Mouse (Mus musculus) kidney, embryonic 16.5 days (tissue): Measurements from ENCODE around the gene Safb. TPM values are rescaled to one million over a fixed set of nuclear protein-coding genes. Genes with fewer than 3 reads are reported as not detected.

Experiments used
- ATAC-seq: fragments of 200-750 bp; cut with Nextera tagmentation; 2 replicates; pipeline ENCODE4 v1.8.0; 2017; ENCODE audit warnings: moderate TSS enrichment; ENCODE audit not compliant: low FRiP score, low TSS enrichment
- H3K27ac ChIP-seq: fragments of 300-500 bp; sonication (generic); 2 replicates; pipeline ENCODE4 v1.5.1; 2014; ENCODE audit warnings: low read length
- H3K27me3 ChIP-seq: fragments of 300-500 bp; sonication (generic); 2 replicates; pipeline ENCODE4 v1.6.1; 2014; ENCODE audit warnings: low read length, control low read depth, mixed read lengths; ENCODE audit not compliant: insufficient read depth
- H3K36me3 ChIP-seq: fragments of 300-500 bp; sonication (generic); 2 replicates; pipeline ENCODE4 v1.6.1; 2014; ENCODE audit warnings: low read length, control low read depth, mixed read lengths; ENCODE audit not compliant: insufficient read depth
- H3K4me1 ChIP-seq: fragments of 300-500 bp; sonication (generic); 2 replicates; pipeline ENCODE4 v1.6.1; 2014; ENCODE audit warnings: low read length, control low read depth, mixed read lengths; ENCODE audit not compliant: insufficient read depth
- H3K4me2 ChIP-seq: fragments of 300-500 bp; sonication (generic); replicated peaks from 2 replicates; pipeline ENCODE4 v1.6.1; 2014; ENCODE audit warnings: low read depth, low read length
- H3K4me3 ChIP-seq: fragments of 300-500 bp; sonication (generic); 2 replicates; pipeline ENCODE4 v1.5.1; 2014; ENCODE audit warnings: mild to moderate bottlenecking, low read length
- H3K9ac ChIP-seq: fragments of 300-500 bp; sonication (generic); replicated peaks from 2 replicates; pipeline ENCODE4 v1.6.1; 2014; ENCODE audit warnings: low read length
- H3K9me3 ChIP-seq: fragments of 300-500 bp; sonication (generic); 2 replicates; pipeline ENCODE4 v1.6.1; 2016; ENCODE audit warnings: low read length, control low read depth
- WGBS: fragments of 180-500 bp; shearing (Covaris S2); extraction: QIAGEN DNeasy Blood & Tissue Kit; methylation state at CpG from one replicate; pipeline ENCODE4 v1.1.7; 2014; 5-methylcytosine and 5-hydroxymethylcytosine counted together
- polyA plus RNA-seq: library from polyadenylated mRNA; unstranded; fragments of >200 nt; fragmentation: Nextera tagmentation; extraction: Ambion mirVana; gene quantifications from 2 replicates; pipeline ENCODE4 v1.2.1, GENCODE M21; 2015

Gene Safb
- polyA plus RNA-seq, 1 experiment from 2014 or later: 123 TPM

DNA sequence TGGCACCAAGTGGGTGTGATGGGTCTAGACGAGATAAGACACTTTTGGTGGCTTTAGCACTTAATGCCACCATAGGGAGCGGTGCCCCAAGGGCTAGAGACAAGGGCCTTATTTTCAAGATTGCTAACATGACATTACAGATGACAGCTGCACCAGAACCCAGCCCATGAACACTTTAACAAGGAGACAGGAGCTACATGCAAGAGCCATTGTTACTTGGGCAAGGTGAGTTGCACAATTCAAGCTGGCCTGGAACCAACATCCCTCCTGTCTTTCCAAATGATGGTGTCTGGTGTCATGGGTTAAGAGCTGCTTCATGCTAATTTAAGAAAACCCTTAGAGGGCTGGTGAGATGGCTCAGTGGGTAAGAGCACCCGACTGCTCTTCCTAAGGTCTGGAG, 25.2 kb upstream of the Safb start:
- H3K36me3 ChIP-seq: peaks cover 35% of the 10 kb centered on the region
- H3K4me2 ChIP-seq: no peak overlapping the region
- H3K9ac ChIP-seq: no peak overlapping the region
- no peaks in the 10 kb centered on the region for H3K27me3 ChIP-seq
- ATAC-seq: no peak
- WGBS: 80% methylated on average over 3 of the region's 3 CpGs
- no peaks in the 10 kb centered on the region for H3K9me3 ChIP-seq
- H3K4me1 ChIP-seq: no peaks in the 10 kb centered on the region
- no peak overlapping the region for H3K4me3 ChIP-seq
- no peak overlapping the region for H3K27ac ChIP-seq

GRCm38 (mm10) chr17:56560131-56560530, 24.5 kb upstream of the Safb start:
- H3K4me3 ChIP-seq: no peak overlapping the region
- H3K4me2 ChIP-seq: no peak overlapping the region
- H3K27ac ChIP-seq: no peak overlapping the region
- H3K9ac ChIP-seq: no peak overlapping the region
- 67% methylated on average over 1 of the region's 1 CpGs for WGBS
- no peak for ATAC-seq
- no peaks in the 10 kb centered on the region for H3K9me3 ChIP-seq
- H3K36me3 ChIP-seq: peaks cover 42% of the 10 kb centered on the region
- no peaks in the 10 kb centered on the region for H3K4me1 ChIP-seq
- H3K27me3 ChIP-seq: no peaks in the 10 kb centered on the region

GRCm38 (mm10) chr17:56561866-56562265, 22.8 kb upstream of the Safb start:
- 96% methylated on average over 2 of the region's 2 CpGs for WGBS

GRCm38 (mm10) chr17:56566293-56566692, 18.3 kb upstream of the Safb start:
- Histone ChIP-seq H3K36me3 (peaks cover 93% of the 10 kb centered on the region), H3K9me3 (no peaks in the 10 kb centered on the region), H3K4me1 (no peaks in the 10 kb centered on the region), H3K4me2 (no peak overlapping the region), H3K9ac (no peak overlapping the region), H3K27me3 (no peaks in the 10 kb centered on the region), H3K4me3 (no peak overlapping the region), H3K27ac (no peak overlapping the region)
- no peak for ATAC-seq
- 93% methylated on average over 29 of the region's 29 CpGs for WGBS

More at GRCm38 (mm10) chr17:56561866-56562265, 22.8 kb upstream of the Safb start:
- Histone ChIP-seq H3K36me3 (peaks cover 60% of the 10 kb centered on the region), H3K9me3 (no peaks in the 10 kb centered on the region), H3K4me1 (no peaks in the 10 kb centered on the region), H3K9ac (no peak overlapping the region), H3K4me2 (no peak overlapping the region), H3K4me3 (no peak overlapping the region), H3K27ac (no peak overlapping the region), H3K27me3 (no peaks in the 10 kb centered on the region)
- ATAC-seq: no peak

GRCm38 (mm10) chr17:56566918-56567317, 17.7 kb upstream of the Safb start:
- WGBS: 97% methylated on average over 5 of the region's 5 CpGs
- H3K4me3 ChIP-seq: no peak overlapping the region
- no peak for ATAC-seq

GRCm38 (mm10) chr17:56567370-56567769, 17.3 kb upstream of the Safb start:
- H3K27ac ChIP-seq: no peak overlapping the region
- no peak overlapping the region for H3K9ac ChIP-seq
- peaks cover 91% of the 10 kb centered on the region for H3K36me3 ChIP-seq
- no peaks in the 10 kb centered on the region for H3K4me1 ChIP-seq
- 96% methylated on average over 4 of the region's 4 CpGs for WGBS
- ATAC-seq: no peak
- no peak overlapping the region for H3K4me3 ChIP-seq
- no peak overlapping the region for H3K4me2 ChIP-seq
- H3K27me3 ChIP-seq: no peaks in the 10 kb centered on the region
- H3K9me3 ChIP-seq: no peaks in the 10 kb centered on the region

More at GRCm38 (mm10) chr17:56566918-56567317, 17.7 kb upstream of the Safb start:
- Histone ChIP-seq H3K9ac (no peak overlapping the region), H3K27ac (no peak overlapping the region), H3K27me3 (no peaks in the 10 kb centered on the region), H3K4me2 (no peak overlapping the region), H3K9me3 (no peaks in the 10 kb centered on the region), H3K36me3 (peaks cover 92% of the 10 kb centered on the region), H3K4me1 (no peaks in the 10 kb centered on the region)

GRCm38 (mm10) chr17:56570287-56570686, 14.3 kb upstream of the Safb start:
- Histone ChIP-seq H3K9me3 (no peaks in the 10 kb centered on the region), H3K36me3 (peaks cover 80% of the 10 kb centered on the region), H3K9ac (no peak overlapping the region), H3K27ac (no peak overlapping the region), H3K4me2 (no peak overlapping the region), H3K4me3 (no peak overlapping the region), H3K4me1 (no peaks in the 10 kb centered on the region), H3K27me3 (no peaks in the 10 kb centered on the region)
- WGBS: 81% methylated on average over 4 of the region's 4 CpGs
- ATAC-seq: no peak

DNA sequence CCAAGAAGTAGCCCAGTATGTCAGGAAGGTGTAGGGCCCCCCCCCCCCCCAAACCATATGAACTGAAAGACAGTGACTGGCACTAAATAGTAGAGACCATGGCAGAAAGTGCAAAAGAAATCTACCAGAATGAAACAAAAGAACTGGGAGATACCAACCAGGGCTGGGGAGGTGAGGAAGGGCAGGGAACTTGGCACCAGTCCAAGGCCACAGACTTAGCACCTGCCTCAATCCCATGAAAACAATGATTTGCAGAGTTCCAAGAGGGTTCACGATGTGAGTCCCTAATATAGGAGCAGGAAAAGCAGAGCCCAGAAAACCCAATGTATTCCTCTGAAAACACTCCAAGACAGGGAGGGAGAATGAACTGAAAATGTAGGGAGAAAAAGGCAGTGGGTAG, 12.5 kb upstream of the Safb start:
- WGBS: 63% methylated on average over 1 of the region's 1 CpGs
- no peaks in the 10 kb centered on the region for H3K4me1 ChIP-seq
- no peak for ATAC-seq
- H3K9ac ChIP-seq: no peak overlapping the region
- H3K4me2 ChIP-seq: no peak overlapping the region
- H3K36me3 ChIP-seq: peaks cover 72% of the 10 kb centered on the region
- H3K27me3 ChIP-seq: no peaks in the 10 kb centered on the region
- no peaks in the 10 kb centered on the region for H3K9me3 ChIP-seq
- H3K27ac ChIP-seq: no peak overlapping the region
- no peak overlapping the region for H3K4me3 ChIP-seq

GRCm38 (mm10) chr17:56572939-56573338, 11.7 kb upstream of the Safb start:
- WGBS: 85% methylated on average over 3 of the region's 3 CpGs
- Histone ChIP-seq H3K9me3 (no peaks in the 10 kb centered on the region), H3K36me3 (peaks cover 72% of the 10 kb centered on the region), H3K27ac (no peak overlapping the region), H3K4me1 (no peaks in the 10 kb centered on the region), H3K27me3 (no peaks in the 10 kb centered on the region), H3K9ac (no peak overlapping the region), H3K4me3 (no peak overlapping the region), H3K4me2 (no peak overlapping the region)
- ATAC-seq: no peak

DNA sequence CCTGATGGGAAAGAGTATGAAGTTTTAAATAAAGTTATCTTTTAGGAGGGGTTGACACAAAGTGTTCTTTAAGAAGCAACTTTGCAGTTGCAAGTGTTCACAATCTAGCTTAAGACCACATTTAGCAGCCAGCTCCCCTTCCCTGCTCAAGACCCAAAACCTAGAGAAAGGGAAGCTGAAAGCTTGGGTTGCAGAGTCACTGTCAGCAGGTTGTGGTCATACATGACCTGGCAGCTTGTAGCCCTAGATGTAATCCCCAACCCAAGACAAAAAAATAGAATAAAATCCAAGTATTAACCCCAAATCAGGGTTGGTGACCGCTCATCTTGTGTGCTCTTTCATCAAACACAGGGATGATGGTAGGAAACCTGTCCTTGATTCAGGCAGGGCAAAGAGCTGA, 1.6 kb upstream of the Safb start:
- H3K9me3 ChIP-seq: no peaks in the 10 kb centered on the region
- peak overlapping the region; percentile 72 for H3K4me3 ChIP-seq
- peak overlapping the region; percentile 90 for H3K4me2 ChIP-seq
- H3K27me3 ChIP-seq: no peaks in the 10 kb centered on the region
- H3K36me3 ChIP-seq: peaks cover 39% of the 10 kb centered on the region
- no peak for ATAC-seq
- peaks cover 42% of the 10 kb centered on the region for H3K4me1 ChIP-seq
- 81% methylated on average over 1 of the region's 1 CpGs for WGBS
- H3K9ac ChIP-seq: peak overlapping the region; percentile 94
- H3K27ac ChIP-seq: peak overlapping the region; percentile 92; the same call in 1 of the 2 replicates
